Mouse (Mus musculus) testis, adult 2 months (tissue): ENCODE measurements around the gene Dnajc5g.

Experiments used
- CTCF ChIP-seq: fragments of 200-500 bp; IDR thresholded peaks from 2 replicates; pipeline ENCODE4 v1.5.1; 2012; ENCODE audit warnings: low read depth, mild to moderate bottlenecking, inconsistent platforms, low read length, moderate library complexity; ENCODE audit not compliant: control insufficient read depth, insufficient read depth, insufficient replicate concordance
- POLR2A ChIP-seq: fragments of 200-500 bp; IDR thresholded peaks from 2 replicates; pipeline ENCODE4 v1.6.1; 2012; ENCODE audit warnings: low read depth, mild to moderate bottlenecking, inconsistent platforms, low read length, moderate library complexity; ENCODE audit not compliant: control insufficient read depth

DNA sequence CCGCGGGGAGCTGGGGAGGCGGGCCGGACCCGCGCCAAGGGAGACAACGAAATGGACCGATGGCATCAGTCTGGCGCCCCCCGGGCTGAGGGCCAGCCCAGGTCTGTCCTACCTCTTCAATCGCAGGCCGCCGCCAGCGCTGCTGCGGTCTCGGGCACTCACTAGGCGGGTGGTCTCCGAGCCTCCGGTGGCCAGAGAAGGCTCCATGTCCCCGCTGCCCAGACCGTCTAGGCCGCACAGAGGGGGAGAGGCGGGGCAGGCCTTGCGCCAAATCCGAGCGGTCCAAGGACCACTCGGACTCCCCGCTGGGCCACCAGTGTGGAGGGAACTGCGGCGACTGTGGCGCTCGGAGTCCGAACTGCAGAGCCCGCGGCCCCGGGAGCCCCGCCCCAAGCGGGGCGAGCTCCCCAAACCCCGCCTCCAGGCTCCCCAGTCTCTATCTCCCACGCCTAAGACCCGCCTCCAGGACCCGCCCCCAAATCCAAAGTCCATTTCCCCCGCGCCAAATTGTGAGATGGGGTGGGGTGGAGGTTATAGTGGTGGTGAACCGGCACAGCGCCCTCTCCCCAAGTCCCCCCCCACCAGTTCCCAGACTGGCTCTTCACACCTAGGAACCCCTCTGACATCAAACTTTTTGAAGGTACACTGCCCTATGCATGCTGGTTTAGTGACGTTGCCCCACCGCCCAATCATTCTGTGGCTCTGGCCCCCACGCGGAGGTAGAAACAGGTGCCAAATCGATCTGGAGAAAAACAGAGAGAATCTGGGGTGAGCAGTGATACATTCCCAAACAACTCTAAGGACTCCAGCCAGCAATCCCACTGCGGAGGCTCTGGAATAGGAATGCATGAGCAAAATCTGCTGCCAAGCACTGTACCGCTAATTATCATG, 12.7 kb upstream of the Dnajc5g start:
- TF ChIP-seq POLR2A (no peak), CTCF (no peak)
